Mouse (Mus musculus): ENCODE results near the gene Clic5. TPM values are rescaled to one million over a fixed set of nuclear protein-coding genes. Genes with fewer than 3 reads are reported as not detected.

Clic5 gene
- polyA plus RNA-seq, 1 experiment = 19.0 TPM

Other genes with a start within 250 kb of the Clic5 start
- gene Enpp5, start 109.8 kb upstream of the Clic5 start, polyA plus RNA-seq (2012; rRNA removed) = 9.6 and 11.4 TPM in 2 replicates
- 2.7 and 3.5 TPM in 2 replicates for gene Enpp4, start 82.8 kb upstream of the Clic5 start, polyA plus RNA-seq (2012; rRNA removed)

Measured in large intestine, adult 2 months (tissue).